Mouse (Mus musculus): ENCODE data around the gene Dido1.
"Not testable (repeated sequence)": the region's sequence is repeated elsewhere in the genome, so short reads cannot be mapped to it uniquely, and the experiment has no call there.

The Dido1 gene

DNA sequence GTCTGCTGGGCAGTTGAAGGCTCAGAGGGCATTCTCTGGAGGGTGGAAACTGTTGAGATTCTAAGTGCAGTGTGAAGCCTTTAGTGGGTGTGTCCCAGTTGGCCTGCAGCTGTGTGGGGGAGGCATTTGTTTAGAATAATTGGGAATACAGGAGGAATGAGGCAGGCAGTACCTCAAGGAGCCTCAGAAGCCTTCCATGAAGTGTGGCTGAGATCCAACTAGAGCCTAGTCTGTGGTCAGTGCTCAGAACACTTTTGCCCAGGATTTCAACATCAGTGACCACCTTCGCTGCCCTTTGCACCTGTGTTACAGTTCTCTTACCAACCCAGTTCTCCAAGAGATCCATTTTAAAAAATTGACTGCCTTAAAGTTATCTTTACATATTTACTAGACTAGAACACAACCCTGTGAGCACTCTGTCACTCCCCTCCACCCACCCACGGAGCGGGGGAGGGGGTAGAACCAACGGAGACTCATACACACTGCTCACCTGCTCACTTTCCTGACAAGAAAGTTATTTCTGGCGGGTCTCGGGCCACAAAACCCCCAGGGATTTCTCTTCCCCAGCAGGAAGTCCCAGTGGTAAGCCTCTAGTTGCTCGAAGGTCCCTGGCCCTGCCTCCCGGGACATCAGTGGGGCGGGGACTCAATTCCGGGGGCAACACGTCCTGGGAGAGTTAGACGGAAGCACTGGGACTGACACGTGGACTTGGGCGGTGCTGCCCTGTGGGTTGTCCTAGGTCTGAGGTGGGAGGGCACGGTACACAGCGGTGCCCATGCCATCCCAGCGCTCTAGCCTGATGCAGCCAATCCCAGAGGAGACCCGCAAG lies 15.0 kb upstream of the Dido1 start, which contains the start of gene Slc17a9:
Gene Slc17a9, plus strand, starts transcription at position 679 of the 829 bp plus-strand sequence.
- DNase-seq (ENCODE audit: low spot score), result peak; percentile 49

DNA sequence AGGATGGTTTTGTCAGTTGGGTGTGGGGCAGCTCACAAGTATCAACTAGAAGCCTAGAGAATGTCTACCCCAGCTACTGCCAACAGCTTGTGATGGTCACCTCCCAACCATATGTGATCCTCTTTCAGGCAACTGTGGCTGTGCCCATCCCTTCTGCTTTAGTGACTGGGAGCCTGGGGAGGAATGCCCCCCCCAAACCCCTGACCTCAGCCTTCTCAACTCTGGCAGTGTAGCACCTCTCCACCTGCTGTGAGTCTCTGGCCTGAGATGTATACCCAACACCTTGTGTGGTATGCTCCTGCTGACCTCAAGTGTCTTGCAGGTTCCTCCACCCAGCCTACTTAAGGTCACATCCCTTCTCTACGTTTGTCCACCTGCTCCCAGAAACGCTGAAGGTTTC lies 14.1 kb upstream of the Dido1 start:
- no peak for DNase-seq (ENCODE audit: low spot score)

DNA sequence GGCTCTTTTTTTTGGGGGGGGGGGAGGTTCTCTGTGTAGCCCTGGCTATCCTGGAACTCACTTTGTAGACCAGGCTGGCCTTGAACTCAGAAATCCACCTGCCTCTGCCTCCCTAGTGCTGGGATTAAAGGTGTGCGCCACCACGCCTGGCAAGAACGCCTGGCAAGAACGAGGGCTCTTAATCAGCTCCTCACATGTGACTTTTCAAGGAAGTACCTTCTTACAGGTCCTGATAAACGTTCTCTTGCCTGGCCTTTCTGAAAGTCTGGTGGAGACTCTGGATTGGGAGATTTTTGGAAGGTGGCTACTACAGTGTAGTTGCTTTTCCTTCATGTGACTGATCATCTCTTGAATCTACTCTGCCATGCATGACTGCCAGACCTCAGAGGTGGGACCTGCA lies 12.9 kb upstream of the Dido1 start:
- not testable (repeated sequence) for DNase-seq (ENCODE audit: low spot score)

DNA sequence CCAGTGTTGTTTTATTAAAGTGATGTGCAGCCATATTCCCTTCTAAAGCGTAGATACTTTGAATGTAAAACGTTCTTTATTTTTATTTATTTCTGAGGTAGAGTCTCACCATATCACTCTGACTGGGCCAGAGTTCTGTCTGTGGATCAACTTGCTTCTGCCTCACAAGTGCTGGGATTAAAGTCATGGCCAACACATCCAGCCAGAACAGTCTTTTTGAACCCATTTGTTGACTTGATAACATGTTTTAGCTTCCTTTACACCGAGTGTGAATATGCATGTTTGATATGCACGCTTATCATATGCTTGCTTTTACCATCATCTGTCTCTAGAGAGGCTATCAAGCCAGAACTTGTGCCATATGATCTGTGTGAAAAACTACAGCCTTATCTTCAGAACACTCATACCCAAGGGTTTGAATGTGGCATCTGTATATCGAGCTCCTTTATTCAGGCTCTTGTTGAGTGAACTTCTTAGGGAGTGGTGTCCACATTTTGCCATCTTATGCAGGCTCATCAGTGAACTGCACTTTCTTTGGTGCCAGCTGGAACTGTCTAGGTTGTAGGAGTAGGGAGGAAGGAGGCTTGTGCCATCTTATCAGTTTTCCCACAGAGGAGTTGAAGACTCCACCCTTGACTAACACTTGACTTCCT lies 2.4 kb upstream of the Dido1 start:
- no peak for DNase-seq (ENCODE audit: low spot score)

DNA sequence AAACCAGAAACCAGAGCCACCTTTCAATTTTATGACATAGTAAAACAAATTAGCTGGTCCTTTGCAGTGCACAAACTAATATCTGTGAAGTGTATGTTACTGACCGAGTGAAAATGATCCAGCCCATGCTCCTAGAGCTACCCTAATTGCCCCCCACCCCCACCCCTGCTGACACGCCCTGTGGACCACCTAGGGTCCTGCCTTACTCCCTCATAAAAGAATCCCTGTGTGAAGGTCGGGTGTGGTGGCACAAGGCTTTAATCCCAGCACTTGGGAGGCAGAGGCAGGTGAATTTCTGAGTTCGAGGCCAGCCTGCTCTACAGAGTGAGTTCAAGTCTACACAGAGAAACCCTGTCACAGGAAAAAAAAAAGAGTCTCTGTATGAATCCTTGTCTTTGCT lies 1.7 kb upstream of the Dido1 start:
- no peak for DNase-seq (ENCODE audit: low spot score)

DNA sequence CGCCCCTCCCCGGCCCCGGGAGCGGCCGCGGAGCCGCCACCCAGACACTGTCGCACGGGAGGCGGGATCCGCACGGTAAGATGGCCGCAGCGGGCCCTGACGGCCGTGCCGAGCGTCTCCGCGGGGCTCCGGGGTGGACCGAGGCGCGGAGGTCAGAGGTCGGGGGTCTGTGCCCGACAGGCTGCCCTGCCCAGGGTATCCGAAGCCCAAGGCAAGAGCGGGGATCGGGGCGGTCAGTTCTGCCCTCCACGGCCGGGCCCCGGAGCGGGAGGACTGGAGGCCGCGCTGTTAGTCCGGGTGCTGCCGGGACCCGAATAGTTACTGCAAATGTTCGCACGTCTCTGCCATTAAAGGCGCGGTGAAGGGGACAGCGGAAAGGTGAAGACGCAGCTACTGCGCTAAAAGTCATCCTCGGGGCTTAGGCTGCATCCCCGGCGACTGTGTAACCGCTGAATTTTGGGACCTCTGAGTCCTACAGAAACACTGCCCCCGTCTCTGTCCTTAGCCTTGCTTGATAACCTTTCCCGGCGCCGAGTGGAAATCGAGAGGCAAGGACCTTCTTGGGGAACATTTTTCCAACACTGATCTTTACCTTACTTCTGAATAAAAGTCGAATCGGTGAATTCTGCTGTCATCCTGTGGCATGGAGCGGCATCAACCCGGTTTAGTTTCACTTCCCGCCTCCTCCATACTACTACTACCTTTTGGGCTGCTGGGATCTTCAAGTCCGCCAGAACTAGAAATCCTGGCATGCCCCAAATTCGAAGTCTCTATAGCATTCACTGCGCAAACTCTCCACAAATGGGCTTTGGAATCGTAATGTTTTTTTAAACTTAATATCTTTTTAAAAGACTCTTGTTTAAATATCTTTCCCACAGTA lies 717 bp upstream of the Dido1 start:
- no peak for DNase-seq (ENCODE audit: low spot score)

DNA sequence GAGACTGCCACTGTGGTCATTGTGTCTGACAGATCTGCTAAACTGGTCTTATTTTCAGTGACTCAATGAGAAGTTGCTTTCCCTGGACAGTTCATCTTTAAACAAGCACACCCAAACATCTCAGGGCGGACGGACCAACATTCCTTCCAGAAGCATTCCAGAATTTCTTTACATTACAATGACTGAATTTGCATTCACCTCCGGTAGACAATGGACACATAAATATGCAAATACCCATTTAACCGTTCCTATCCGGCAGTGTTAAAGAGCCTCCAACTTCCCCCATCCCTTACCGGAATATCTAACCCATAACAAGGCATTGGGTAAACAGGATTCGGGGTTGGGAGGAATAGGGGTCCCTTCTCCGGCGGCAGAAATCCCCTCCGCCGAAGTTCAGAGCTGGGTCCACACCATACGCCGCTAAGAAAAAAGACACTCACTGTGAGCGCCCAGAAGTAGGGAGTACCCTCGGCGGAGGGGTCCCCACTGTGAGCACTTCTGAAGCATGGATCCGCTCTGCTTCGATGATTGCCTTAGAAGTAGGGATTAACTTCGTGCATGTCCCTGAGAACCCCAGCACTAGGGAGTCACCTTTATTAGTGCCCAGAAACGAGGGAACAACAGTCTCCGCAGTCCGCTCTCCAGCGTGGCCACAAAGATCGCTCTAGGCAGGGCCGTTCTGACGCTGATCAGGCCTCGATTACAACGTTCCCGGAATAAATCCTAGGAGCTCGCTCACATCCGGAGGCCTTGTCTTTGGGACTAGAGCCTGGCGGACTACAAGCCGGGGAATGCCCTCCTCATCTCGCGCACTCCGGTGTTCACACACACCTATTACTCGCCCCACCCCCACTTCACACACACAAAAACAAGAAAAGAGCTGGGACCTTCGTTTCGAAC lies 526 bp downstream of the Dido1 start:
- DNase-seq (ENCODE audit: low spot score), result no peak

DNA sequence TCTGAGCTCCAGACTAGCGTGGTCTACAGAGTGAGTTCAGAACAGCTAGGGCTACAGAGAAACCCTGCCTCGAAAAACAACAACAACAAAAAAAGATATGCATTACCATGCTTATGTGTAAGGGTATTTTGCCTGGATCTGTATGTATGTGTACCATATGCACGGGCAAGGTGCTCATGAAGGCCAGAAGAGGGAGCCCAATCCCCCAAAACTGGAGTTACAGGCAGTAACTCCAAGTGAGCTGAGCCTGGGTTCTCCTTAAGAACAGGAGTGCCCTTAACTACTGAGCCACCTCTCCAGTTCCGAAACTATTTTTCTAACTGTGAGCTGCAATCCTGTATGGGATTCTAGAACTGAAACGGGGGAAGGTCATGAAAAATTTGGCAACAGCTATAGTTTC lies 3.8 kb downstream of the Dido1 start:
- DNase-seq (ENCODE audit: low spot score), result no peak

DNA sequence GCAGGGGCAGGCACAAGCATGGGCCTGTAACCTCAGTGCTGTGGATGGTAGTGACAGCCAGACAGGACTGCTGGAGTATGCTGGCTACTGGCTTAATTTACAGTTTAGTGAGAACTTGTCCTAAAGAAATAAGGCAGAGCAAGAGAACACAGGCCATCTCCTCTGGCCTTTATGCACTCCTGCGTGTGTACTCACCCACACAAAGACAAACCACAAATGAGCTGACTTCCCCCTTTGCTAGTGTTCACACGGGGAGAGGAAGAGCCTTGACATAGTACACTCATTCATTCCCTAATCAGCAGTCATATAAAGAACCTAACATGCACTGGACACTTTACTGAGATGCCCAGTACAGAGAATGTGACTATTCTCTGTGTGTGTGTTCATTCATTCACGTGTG lies 4.7 kb downstream of the Dido1 start:
- no peak for DNase-seq (ENCODE audit: low spot score)

DNA sequence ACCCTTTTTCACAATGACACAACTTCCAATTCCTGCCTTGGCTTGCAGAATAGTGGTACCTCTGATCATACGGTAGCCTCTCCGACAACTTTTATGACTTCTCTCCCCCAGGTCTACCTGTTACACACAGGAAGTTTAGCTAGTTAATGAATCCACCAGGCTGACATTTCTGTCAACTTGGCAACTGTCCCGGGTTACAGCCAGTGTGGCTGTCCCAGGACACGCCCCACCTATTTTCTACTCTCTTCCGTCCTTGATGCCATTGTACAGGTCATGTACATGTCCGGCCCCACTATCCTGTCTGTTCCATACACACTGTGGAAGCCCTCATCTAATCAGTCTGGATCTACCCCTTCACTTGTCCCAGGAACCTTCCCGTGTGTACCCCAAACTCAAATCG lies 5.2 kb downstream of the Dido1 start:
- no peak for DNase-seq (ENCODE audit: low spot score)

DNA sequence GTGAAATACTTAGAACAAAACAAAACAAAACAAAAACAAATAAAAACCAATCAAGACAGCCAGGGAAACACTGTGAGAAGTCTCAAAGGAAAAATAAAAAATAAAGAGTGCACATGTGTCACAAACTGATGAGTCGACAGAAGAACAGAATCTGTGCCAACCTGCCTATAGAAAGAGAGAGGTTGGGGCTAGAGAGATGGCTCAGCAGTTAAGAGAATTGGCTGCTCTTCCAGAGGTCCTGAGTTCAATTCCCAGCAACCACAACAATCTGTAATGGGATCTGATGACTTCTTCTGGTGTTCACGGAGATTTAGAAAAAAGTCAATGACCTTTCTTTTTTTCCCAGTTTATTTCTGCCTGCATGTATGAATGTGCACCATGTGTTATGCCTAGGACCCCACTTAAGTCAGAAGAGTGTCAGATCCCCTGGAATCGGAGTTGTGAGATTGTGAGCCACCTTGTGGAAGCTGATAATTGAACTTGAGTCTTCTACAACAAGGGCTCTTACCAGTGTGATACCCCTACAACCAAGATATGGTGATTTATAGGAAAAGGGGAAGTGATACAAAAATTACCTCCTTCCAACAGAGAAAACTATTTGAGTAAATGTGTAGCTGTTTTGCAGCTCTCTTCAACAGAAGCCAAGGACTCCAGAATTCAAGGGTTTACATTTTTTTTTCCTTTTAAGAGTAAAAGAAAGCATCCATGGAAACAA lies 6.0 kb downstream of the Dido1 start:
- no peak for DNase-seq (ENCODE audit: low spot score)

DNA sequence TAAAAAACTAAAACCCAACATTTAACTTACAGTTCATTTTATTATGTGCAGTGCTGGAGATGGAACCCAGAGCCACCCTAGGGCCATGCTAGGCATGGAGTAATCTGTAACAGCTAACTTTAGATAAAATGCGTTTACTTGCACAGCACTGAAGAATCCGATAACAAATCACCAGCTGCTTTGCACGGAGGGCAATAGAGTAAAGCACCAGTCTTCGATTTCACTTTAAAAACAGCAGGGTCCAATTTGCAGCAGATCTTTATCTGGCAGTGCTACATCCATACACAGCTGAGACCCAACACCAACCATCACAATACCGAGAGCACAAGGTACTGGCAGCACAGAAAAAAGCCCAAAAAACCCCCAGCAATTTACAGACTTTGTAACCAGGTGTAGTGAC lies 6.6 kb downstream of the Dido1 start:
- DNase-seq (ENCODE audit: low spot score), result no peak

DNA sequence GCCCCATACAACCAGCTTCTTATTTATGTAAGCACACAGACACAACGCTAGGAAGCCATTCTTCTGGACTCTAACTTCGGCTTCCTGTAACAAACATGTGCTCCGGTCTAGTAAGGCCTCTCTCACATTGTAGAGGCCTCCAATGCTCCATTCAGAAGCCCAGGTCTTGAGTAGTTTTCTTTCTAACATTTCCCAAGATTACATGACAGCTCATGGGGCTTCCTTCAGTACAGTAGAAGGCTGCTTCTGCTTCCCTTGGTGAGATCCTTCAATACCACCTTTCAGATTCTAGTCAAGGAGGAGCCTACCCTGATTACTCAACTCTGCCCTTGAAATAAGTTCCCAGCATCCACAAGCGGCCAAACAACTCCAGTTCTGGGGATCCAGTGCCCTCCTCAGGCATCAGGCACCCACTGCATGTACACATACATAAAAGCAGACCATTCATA lies 7.1 kb downstream of the Dido1 start:
- DNase-seq (ENCODE audit: low spot score), result no peak

DNA sequence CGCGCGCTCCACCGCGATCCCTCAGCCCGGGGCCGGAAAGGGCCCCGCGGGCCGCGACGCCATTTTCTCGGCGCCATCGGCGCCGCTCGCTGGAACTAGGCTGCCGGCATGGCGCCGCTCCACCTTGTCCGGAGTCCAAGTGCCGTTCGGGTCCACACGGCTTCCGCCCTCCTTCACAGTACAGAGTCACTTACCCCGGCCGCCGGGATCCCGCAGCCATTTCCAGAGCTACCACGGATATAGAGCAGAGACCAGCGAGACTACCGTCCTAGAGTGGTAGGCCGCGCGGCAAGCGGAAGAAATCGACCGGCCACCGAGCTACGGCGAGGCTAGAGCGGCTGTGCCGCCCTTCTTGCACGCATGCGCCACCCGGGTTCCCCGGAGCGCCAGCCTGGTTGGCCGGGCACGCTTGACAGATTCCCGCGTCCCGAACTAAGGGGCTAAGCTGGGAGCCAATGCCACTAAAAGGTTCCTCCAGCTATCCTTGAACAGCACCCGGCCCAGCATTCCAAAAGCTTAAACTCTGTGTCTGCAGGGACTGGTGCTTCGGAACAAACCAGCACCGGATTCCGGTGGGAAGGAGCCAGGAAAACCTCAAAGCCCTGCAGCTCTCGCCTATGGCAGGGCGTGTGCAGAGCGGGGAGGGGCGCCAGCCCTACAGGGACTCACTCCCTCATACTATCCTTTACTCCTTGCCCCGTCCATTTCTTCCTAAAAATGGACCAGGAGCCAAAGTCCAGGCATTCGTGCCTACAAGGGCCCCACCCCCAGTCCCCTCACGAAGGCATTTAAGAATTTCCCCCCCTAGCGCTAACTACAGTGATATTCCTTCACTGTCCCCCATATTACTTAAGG lies 7.8 kb downstream of the Dido1 start:
- DNase-seq (ENCODE audit: low spot score), result peak; percentile 94

DNA sequence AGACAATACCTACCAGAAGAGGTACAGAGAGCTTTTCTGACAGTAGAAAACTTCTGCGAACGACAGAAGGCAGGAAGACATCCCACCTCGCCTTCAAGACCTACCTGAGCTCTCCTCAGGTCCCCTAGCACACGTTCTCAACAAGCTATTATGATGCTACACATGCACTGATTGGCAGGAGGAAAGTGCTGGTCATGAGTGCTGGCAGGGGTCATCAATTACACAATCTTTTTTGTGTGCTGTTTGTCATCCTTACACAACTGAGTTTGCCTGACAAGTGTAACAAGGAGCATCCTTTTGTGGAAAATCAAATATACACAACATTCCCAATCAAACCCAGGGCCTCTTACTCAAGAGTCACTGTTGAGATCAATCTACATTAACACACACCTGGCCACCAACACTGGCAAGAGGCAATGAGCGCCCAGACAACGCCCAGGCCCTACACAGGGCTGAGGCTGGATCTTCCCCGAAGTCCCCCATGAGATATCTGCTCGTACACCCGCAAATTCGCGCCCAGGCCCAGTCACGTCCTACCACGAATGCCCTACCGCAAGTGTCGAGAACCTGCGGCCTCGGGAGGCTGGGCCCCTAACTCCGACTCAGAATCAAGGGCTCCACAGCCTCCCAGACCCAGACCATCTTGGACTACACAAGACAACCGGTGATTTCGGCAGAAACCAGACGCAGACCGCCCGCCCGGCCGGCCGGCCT lies 8.6 kb downstream of the Dido1 start:
- DNase-seq (ENCODE audit: low spot score), result peak; percentile 71

DNA sequence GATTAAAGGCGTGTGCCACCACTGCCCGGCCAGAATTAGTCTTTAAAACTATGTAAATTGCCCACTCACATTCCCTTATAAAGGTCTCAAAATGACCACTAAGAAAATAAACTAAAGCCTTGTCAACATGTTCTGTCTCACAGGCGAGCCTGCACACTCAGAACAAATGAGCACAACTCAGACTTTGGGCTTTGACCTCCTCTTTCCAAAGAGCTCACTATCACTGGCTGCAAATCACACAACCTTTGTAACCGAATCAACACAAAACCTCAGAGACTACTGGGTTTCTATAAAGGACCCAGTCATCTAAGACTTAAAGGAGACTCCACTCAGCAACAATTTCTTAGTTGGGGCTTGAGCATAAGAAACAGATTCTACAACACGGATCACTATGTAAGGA lies 9.3 kb downstream of the Dido1 start:
- no peak for DNase-seq (ENCODE audit: low spot score)

DNA sequence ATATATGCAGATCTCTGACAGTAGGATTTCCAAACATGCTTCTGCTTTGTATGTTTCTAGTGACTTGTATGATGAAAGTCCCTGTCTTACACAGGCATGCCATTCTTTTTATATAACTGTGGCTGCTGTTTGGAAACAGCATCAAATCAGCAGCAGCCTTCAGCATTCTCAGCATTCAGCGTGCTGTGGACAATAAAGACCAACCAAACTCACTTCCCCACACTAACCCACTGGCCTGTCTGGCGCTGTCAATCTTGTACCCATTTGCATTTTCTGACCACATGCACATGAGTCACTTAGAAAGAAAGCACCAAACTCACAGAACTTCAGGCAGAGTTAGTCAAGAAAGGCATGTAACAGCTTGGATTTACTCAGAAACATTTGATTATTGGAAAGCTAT lies 14.6 kb downstream of the Dido1 start:
- DNase-seq (ENCODE audit: low spot score), result no peak

DNA sequence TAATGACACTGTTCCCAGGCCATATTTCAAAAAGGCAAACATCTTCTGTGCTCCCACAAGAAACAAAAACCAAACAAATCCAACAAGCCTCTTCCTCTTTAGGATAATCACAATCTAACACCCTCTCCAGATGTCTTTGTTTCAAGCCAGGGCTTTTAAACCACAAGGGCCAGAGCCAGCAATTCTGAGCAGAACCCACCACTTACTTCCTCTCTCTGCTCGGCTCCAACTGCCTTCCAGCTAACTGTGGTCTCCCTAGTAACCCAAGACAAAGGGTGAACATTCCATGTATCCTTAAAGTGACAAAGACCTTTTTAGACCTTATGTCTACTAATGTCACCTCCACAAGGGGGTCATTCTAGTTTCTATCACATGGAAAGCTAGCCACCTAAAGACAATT lies 17.2 kb downstream of the Dido1 start:
- no peak for DNase-seq (ENCODE audit: low spot score)

DNA sequence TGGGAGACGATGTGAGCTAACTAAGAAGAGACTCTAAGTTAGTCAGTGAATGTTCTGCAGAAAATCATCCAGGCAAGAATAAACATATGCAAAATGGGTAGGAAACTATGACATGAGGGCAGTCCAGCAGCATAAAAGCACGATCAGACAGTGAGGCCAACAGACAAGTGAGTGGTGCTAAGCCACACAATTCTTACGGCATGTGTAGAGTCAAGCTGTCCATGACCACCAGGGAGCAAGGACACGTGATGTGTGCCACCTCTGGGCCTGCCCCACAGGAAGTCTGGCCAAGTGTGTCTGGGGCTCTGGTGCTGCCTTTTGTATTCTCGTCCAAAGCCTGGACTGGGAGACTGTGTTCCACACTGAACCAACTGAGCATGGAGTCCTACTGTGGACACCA lies 20.0 kb downstream of the Dido1 start:
- DNase-seq (ENCODE audit: low spot score), result no peak
